Mouse (Mus musculus) liver, postnatal 0 days (tissue): ENCODE measurements around the gene Nek4.

ENCODE experiments used
- CTCF ChIP-seq: sonication (generic); IDR thresholded peaks from 2 replicates; pipeline ENCODE4 v1.5.1; 2016; ENCODE audit warnings: antibody characterized with exemption, low read depth
- EP300 ChIP-seq: IDR thresholded peaks from 2 replicates; pipeline ENCODE4 v1.6.1; 2016; ENCODE audit warnings: antibody characterized with exemption, low read depth, mild to moderate bottlenecking

DNA sequence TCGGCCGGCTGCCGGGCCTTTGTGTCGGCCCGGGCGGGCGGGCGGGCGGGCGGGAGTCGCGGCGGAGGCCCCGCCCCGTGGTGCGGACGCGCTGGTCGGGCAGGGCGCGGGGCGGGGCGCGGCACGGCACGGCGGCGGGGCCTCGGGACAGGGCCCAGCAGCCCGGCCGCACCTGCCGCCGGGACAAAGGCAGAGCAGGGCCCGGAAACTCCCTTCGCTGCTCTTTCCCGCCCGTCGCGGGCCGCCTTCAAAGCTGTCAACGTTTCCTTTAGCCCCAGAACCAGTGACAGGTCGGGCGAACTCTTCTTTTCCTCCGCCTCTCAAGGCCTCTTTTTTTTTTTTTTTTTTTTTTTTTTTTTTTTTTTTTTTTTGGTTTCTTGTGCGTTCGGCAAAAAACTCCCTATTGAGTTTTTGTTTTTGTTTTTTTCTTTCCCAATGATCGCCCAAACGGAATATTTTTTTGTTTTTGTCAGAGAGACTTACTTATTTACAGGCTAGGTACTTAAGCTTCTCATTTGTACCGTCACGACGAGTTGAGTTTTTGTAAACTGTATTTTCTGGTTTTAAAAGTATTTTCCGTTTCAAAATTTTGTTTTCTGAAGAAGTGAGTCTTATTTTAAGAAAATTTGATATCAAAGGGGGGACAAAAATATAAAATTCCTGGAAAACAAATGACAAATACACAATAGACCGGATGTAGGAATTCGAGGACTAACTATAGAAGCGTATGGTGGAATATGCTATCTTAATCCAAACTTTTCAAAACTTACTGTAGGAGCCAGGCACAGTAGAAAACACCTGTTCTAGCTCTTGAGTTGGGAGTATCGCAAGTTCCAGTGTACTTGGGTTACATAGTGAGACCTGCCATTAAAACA, 68.4 kb downstream of the Nek4 start:
- no peak for TF ChIP-seq EP300
- TF ChIP-seq CTCF = no peak
